Mouse (Mus musculus) naive thymus-derived CD4-positive, alpha-beta T cell, adult 5 months (primary cell): ENCODE data around the gene Scd1. TPM values are rescaled to one million over a fixed set of nuclear protein-coding genes. Genes with fewer than 3 reads are reported as not detected.

Experiments
- polyA plus RNA-seq: library from polyadenylated mRNA; unstranded; fragments of 100-300 nt; shearing (Covaris generic); gene quantifications from one replicate; pipeline ENCODE4 v1.2.1, GENCODE M21; 2017

Scd1 gene
- not detected for polyA plus RNA-seq

GRCm38 (mm10) chr19:44407341-44408222 is at the start of gene Scd1:
Gene Scd1 (minus strand): TSS chr19:44407879.

Other genes starting within 250 kb of the Scd1 start
- not detected for gene Pkd2l1, start 215.4 kb downstream of the Scd1 start, polyA plus RNA-seq
- gene Scd3, start 204.6 kb downstream of the Scd1 start, polyA plus RNA-seq = not detected
- 10.5 TPM for gene Scd2, start 114.2 kb downstream of the Scd1 start, polyA plus RNA-seq
- gene Scd4, start 74.8 kb downstream of the Scd1 start, polyA plus RNA-seq = 0.17 TPM
- not detected for gene Wnt8b, start 85.6 kb upstream of the Scd1 start, polyA plus RNA-seq
- 5.6 TPM for gene Sec31b, start 138.0 kb upstream of the Scd1 start, polyA plus RNA-seq
- gene Gm20538, start 145.0 kb upstream of the Scd1 start, polyA plus RNA-seq = 10.5 TPM
- gene Ndufb8, start 147.6 kb upstream of the Scd1 start, polyA plus RNA-seq = 176 TPM
- 49.2 TPM for gene Hif1an, start 155.0 kb upstream of the Scd1 start, polyA plus RNA-seq